Mouse (Mus musculus) cerebellum, adult 8-10 months (tissue): Measurements from ENCODE around the gene Frmd4a.

Experiments
- DNase-seq: peaks from one replicate; pipeline ENCODE4 v3.0.0; 2022

Gene Frmd4a

GRCm38 (mm10) chr2:4499916-4500315 is 482.4 kb downstream of the Frmd4a start:
- DNase-seq = no peak

DNA sequence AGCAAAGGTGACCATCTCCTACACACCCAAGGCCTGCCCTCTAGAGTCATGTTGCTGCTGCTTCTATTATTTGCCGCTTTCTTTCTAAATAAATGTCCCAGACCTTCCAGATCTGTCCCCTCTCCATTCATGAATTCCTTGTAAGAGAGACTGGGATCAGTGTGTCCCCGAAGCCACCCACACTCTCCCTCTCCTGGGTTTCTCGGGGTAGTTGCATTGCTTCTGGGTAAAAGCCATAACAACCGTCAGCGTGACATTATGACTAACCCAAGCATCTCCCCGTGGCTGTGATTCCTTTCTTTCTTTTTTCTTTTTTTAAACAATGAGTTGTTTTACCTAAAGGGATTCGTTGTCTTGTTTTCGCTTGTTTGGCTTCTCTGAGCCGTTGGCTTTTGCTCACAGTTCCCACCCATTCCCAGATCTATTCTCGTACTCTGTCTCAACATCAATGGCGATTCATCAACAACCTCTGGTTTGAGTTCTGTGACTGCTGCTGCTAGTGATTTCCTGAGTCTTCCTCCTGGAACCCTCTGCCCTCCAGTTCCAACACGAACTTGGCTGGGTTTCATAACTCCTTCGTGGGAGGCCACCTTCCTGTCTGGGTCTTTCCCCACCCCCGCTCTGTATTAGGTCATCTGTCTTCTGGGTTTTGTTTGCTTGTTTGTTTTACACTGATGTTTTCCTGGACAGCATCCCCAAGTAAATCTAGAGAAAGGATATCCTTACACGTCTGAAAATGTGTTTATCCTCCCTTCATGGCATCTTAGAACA is 483.9 kb downstream of the Frmd4a start:
- DNase-seq = no peak

DNA sequence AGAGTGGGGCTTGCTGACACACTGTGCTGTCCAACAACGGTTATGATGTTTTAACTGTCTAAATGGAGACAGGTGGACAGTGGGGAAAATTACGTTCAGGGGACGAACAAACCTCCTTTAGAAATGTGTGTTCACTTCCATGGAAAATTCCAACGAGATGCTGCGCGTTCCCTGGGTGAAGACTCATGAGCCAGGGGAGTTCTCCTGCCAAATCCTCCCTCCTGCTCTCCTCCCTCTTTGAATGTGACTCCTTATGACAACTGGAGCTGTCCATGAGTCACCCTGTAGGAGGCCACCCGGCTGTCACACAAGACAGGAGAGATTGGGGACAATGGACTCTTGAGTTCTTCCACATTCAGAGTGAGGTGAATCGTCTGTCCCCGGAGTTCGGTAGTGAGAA is 486.9 kb downstream of the Frmd4a start:
- DNase-seq = no peak

- no peak for DNase-seq
These were observed 488.2 kb downstream of the Frmd4a start for GRCm38 (mm10) chr2:4505695-4506094.

DNA sequence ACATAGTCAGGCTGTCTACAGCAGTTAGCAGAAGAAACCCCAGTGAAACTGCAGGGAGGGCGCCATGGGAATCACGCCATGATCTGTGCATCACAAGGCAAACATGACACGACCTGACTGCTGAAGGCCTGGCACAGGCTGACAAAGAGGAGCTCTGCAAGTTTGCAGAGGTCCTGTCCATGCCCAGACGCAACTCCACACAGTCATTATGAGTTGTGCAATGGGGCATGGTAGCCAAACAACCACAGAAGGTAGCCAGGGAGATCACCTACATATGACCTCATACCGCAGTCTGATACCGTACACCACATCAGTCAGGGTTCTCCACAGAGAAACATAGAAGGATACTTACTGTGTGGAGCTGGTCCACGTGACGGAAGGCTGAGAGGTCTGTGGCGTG is 489.1 kb downstream of the Frmd4a start:
- no peak for DNase-seq

DNA sequence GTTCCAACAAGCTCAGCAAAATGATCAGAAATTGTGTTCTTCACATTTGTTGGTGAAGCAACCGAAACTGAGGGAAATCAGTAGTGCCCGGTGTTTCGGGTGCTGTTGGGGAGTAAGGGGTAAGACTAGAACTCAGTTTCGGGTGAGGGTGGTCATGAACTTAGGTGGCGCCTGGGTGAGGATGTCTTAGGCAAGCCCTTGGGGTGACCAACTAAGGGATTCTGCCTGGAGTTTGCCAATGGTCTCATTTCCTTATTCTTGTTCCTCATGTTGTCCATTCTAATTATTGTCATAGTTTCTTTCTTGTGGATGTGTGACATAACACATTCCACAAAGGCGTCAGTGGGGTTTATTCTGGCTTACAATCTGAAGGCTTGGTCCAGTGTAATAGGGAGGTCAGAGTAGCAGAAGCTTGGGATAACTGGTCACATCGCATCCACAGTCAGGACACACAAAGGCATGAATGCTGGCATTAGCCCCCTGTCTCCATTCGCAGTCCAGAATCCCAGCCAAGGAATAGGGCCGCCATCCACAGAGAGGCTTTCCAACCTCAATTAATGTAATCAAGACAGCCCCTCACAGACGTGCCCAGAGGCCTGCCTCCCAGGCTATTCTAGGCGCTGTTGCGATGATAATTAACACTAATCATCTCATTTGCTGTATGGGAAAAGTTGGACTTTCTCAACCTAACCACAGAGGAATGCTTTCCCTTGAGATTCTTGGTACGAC is 490.5 kb downstream of the Frmd4a start:
- DNase-seq = no peak

DNA sequence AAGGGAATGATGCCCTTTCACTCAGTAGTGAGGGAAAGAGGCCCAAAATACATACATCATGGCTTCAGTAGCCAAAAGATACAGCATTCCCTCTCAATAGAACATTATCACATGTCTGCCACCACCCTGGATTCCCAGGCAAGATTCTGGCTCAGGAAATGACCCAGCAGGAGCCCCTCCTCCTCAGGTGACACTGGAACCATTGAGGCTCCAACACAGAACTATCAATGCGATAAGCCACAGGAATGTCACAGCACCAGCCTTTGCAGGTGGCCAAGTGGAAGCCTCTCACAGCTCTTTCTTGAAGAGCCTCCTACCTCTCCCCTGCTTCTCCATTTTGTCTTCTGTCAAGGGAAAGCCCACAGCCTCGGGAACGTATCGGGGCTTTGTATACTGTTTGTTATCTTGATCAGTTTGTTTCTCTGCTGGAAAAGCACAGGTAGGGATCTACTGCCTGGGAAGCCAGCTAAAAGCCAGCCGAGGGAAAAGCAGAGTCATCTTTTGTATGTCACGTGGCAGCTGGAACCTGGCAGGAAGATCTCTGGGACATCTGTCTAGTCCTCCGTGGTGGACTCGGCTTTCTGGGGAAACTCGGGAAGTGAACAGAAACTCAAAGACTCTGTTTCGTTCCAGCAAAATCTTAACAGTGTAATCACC is 491.6 kb downstream of the Frmd4a start:
- DNase-seq = no peak

DNA sequence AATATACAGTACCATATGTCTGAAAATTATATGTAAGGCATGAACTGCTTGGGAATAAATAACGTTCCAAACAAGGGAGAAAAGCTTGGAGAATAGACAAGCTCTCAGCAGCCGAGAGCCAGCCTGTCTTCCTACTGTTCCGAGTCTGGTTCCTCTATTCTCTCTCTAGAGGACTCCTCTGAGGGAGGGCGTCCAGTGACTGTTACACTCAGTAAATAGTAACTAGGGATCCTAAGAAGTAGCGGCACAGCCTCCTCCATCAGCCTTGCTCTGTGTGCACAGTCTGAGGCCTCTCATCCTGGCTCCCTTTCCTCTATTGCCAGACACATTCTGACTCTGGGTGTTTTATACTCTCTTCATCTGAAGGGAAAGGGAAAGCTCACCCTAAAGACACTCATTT is 492.2 kb downstream of the Frmd4a start:
- DNase-seq = no peak

DNA sequence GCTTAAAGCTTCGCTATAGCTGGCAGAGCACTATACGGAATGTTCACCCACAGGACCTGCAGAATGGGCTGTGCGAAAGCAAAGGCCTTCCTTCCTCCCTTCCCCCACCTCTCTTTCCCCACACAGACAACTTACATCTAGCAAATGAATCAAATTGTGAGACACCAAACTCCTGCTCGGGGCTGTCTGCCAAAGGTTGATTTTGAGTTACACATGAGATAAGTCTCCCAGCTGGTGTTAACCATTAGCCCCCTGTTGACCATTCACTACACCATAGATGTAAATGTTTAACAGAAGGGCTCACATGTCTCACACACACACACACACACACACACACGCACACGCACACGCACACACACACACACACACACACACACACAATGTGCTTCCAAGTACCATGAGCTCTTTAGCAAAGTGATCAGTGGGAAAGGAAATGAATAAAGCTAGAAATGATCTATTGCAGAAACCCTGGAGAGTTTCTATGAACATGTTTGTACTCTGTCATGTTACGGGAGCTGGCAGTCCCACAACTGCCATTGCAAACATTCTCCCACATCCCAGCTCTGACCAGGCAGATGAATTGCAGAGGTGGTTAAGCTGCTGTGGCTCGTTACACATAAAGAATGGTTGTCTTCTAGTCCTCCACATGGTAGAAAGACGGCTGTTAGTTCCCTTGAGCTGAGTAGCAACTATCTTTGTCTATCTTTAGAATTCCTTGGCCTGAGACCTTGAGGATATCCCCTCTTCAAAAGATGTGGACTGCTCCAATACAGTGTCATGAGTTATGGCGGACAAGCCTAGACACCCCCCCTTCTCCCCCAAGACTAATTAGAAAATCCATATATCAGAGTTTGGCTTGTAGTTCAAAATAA is 492.9 kb downstream of the Frmd4a start:
- DNase-seq = no peak

GRCm38 (mm10) chr2:4511080-4511386 is 493.5 kb downstream of the Frmd4a start:
- no peak for DNase-seq

DNA sequence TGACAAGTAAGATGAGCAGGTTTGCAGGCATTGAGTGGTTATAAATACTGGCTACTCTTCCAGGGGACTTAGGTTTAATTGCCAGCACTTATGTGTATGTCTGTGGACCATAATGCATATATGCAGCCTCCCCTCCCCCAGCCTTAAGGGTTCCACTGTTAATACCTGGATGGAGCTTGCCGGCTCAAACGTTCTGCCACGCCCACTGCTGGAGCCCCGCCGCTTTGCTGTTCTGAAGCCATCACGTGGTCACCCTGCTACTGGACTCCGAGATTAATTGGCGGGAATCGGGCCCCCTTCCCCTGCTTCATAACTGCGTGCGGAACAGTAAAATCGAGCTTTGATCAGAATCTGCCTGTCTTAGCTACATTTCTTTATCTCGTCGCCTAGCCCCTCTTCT is 495.1 kb downstream of the Frmd4a start:
- no peak for DNase-seq

- DNase-seq = no peak
These were observed 498.4 kb downstream of the Frmd4a start for GRCm38 (mm10) chr2:4515910-4516309.

DNA sequence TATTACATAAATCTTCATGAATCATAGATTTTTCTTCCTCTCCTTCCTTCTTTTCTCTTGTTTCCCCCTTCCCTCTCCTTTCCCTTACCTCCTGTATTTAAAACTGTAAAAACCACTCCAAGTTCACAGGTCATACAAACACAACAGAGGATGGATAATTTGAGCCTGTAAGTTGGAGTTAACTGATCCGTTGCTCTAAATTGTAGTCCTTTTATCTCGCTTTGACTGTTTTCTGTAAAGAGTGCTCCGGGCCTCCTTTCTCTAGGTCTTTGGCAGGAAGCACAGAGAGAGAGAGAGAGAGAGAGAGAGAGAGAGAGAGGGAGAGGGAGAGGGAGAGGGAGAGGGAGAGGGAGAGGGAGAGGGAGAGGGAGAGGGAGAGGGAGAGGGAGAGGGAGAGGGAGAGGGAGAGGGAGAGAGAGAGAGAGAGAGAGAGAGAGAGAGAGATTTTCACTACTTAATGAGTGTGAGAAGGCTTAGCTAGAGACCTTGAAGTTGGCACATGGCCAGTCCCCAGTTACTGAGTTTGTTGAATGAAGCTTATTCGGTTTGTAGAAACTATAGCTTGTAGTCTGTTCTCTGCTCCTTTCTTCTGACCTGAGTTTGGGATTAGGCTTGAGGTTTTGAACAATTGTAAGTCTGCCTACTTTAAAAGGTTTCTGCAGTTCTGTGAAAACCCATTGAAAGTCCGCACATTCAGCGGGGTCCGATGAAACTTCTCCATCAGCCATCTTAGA is 499.5 kb downstream of the Frmd4a start:
- no peak for DNase-seq

DNA sequence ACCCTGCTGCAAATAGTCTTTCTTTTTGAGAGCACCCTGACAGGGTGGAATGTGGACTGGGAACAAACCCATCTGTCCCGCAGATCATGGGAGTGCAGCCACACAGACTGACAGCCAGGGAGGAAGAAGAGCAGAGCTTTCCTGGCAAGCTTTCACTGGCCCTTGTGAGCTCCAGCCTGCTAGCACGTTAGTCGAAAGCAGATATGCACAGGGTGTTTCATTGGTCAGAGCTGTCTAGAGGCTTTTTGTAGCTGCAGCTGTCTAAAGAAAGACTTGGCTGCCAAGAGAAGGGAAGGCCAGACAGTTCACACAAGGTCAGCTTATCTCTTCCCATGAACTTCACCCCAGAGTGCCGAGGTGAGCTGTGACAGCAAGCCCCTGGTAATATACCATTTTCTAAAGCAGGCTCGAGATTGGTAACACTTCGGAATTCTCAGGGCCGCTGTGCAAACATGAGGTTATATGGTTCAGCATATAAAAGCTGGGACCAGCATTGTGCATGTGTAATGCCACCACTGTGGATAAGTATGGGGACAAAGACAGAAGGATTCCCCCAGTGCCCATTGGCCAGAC is 500.1 kb downstream of the Frmd4a start:
- DNase-seq = no peak

GRCm38 (mm10) chr2:4518549-4518948 is 501.0 kb downstream of the Frmd4a start:
- no peak for DNase-seq

DNA sequence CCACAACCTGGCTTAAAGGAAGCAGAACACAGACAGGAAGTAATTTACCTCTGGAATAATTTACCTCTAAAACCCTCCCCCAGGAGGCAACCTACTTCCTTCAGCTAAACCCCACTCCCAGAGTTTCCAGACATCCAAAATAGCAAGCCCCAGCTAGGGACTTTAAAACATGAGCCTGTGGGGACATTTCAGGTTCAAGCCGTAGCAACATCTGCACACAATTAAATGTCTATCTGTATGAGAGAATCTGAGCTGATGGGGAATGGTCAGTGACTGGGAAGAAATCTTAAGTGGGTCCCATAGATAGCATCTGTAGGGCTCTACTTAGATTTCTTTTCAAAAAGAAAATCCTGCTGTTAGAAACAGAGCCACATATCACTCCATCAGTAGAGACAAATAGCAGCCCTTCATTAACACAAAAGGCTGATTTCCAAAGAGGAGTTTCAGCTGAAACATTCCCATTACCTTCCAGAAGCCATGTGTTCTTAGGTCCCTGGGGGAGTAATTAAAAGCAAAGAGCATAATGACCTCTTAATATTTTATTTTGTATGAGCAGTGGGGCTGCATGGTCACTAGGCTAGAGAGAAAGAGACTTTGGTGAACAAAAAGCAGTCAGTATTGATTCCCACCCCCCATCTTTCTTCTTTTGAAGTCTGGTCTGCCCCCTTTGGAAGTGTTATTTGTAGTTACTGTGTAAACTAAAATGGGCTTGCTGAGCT is 505.4 kb downstream of the Frmd4a start:
- DNase-seq = no peak

DNA sequence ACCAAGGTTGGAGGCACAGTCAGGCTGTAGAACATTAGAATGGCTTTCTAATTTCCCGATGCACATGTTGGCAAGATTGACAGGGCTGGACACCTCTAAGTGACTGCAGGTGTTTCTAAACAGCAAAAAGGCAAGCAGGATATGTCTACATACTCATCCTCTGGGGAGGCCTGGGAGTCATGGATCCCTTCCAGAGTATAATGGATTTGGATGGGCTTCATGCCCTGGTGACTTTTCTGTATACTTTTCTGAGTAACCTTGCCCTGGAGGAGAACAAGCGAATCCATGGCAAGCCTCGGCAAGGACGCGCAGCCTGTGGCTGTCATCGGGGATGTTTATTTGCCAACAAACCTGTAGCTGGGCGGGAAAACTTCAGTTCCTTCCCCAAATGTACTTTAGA is 509.6 kb downstream of the Frmd4a start:
- no peak for DNase-seq

DNA sequence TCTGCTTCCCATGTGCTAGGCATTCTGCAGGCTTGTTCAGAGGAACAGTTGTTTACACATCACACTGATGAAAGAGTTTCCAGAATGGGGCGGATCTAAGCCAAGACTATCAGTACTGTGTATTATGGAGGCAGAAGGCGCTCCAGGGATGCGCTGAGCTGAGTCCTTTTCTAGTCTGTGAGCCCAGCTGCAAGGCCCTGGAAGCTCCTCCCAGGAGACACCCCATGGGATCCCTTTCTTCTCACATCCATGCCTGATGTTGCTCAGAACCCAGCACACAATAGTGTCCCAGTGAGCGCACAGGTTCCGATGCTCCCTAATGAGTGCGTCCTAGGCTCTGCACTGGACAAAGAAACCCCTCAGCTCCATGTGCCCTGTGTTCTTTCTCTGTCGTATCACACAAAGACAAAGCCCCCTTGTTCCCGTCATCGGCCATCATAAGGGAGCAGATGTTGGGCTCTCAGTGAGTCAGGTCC is 511.8 kb downstream of the Frmd4a start:
- no peak for DNase-seq

DNA sequence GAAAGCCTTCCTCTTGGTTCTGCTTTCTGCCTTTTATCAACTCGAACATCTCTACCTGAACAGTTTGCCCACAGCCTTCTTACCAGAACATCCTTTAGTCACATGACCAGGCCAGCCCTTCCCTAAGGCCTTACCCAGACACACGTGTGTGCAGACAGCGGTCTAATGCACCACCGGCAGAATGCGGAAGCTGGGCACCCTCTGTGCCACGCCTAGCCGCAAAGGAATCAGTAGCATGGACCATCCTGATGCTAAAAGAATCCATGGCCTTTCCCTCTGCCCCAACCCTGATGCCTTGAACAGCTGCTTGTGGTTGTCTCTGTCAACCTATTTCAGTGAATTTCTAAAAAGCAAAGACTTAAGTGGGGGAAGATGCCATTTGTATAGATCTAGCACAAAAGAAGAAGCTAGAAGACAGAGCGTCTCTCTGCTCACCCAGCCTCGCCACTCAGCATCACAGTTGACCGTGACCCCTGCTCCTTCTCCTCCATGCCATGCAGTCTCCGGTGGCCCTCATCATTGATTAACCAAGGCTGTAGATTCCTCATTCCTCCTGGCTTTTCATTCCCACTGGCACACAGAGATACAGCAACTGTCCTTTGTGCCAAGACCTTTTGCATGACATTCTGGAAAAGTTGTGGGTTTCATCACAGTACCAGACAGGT is 514.1 kb downstream of the Frmd4a start:
- DNase-seq = no peak

GRCm38 (mm10) chr2:4532198-4532568 is 514.7 kb downstream of the Frmd4a start:
- DNase-seq = no peak

- no peak for DNase-seq
These were observed 515.4 kb downstream of the Frmd4a start for GRCm38 (mm10) chr2:4532945-4533344.
